Mouse (Mus musculus) induced T-regulatory cell, adult 2 months (primary cell): ENCODE measurements around the gene Chrng.

Experiments
- DNase-seq: peaks from one replicate; pipeline ENCODE4 v3.0.0-alpha.2; 2012; ENCODE audit warnings: low read depth

Chrng gene

DNA sequence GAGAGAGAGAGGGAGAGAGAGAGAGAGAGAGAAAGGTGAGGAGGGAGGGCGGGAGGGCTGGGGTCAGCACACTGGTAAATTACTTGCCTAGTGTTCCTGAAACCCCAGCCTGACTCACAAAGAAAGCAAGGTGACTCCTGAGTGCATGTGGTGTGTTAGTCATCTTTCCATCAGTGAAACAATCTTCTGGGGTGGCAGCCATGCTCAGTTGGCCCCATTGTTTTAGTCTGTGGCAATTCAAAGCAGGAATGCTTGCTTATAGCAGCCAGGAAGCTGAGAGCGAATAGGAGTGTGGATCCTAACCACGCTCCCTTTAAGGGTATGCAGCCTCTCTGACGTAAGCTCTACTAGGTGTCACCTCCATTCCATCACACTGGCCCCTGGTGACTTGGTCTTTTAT, 50.7 kb downstream of the Chrng start:
- DNase-seq = no peak

DNA sequence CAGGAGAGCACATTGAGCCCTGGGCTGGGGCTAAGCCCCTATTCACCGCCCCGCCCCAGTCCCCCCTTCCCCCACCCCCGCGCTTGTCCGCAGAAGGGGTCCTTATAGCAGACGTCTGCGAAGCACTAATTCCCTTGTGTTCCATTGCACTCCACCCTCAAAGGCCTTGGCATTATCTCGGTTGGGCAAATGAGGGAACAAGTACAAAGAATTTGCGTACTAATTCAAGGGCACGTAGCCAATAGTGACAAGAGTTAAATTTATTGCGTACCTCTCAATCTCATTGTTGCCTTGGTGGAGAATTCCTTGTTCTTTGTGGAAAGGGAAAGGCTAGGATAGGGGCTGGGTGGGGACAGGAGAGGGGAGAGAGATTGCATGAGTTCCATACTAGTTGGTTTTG, 53.2 kb downstream of the Chrng start:
- DNase-seq = no peak

- DNase-seq = no peak
These were observed 54.0 kb downstream of the Chrng start for GRCm38 (mm10) chr1:87258484-87258883.

GRCm38 (mm10) chr1:87259316-87259715, 54.9 kb downstream of the Chrng start:
- DNase-seq = no peak
